Mouse (Mus musculus): ENCODE results near the gene Tnni3. TPM values are rescaled to one million over a fixed set of nuclear protein-coding genes. Genes with fewer than 3 reads are reported as not detected.

The Tnni3 gene
- total and polyA plus RNA-seq, 2 experiments from 2014 or later, result 3.9 TPM; not detected in 1

DNA sequence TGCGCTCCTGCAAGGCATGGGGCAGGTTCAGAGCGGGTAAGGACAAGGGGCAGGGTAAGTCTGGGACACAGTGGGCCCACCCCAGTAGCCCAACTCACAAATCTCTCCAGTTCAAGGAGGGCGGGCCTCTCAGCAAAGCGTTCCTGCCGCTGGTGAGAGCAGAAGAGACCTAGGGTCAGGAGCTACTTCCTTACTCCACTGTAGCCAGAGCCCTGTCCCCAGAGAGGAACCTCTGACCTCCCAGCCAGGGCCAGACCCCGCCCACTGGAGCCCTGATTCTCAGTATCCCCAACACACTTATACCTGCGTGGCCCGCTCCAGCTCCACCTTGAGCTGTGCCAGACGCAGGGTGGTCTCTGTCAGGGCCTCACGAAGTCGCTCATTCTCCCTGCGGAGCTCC lies 41.7 kb downstream of the Tnni3 start:
- Histone ChIP-seq H3K27ac (no peak overlapping the region), H3K4me2 (ENCODE audit: low read depth, low read length) (no peak overlapping the region), H3K9ac (replicated peaks; ENCODE audit: low read length) (no peak overlapping the region), H3K9me3 (ENCODE audit: low read length) (no peaks in the 10 kb centered on the region), H3K4me1 (ENCODE audit: insufficient read depth, low read length) (peaks cover 11% of the 10 kb centered on the region), H3K27me3 (ENCODE audit: insufficient read depth, low read length) (no peaks in the 10 kb centered on the region), H3K4me3 (ENCODE audit: low read length) (no peak overlapping the region), H3K36me3 (ENCODE audit: insufficient read depth, low read length) (peaks cover 47% of the 10 kb centered on the region)
- ATAC-seq (no peak), DNase-seq (ENCODE audit: low spot score) (no peak)
- no peak for TF ChIP-seq CTCF (IDR thresholded peaks at IDR 0.05; ENCODE audit: low read depth)
- whole genome bisulfite sequencing, result 88% methylated on average over 11 of the region's 12 CpGs

- Histone ChIP-seq H3K4me1 (ENCODE audit: insufficient read depth, low read length) (peaks cover 11% of the 10 kb centered on the region), H3K9ac (replicated peaks; ENCODE audit: low read length) (0 out of 2 replicates have a peak overlapping the region, but pooled peaks have one; percentile 14), H3K27me3 (ENCODE audit: insufficient read depth, low read length) (no peaks in the 10 kb centered on the region), H3K36me3 (ENCODE audit: insufficient read depth, low read length) (peaks cover 23% of the 10 kb centered on the region), H3K4me2 (ENCODE audit: low read depth, low read length) (no peak overlapping the region; the same call in 1 of the 2 replicates), H3K27ac (no peak overlapping the region), H3K4me3 (ENCODE audit: low read length) (no peak overlapping the region), H3K9me3 (ENCODE audit: low read length) (no peaks in the 10 kb centered on the region)
- peak; percentile 18; the same call in 1 of the 2 replicates for ATAC-seq
- TF ChIP-seq CTCF (IDR thresholded peaks at IDR 0.05; ENCODE audit: low read depth), result peak; percentile 75
- WGBS, result 32% methylated on average over 6 of the region's 6 CpGs
- peak; percentile 73 for DNase-seq (ENCODE audit: low spot score)
Measured at GRCm38 (mm10) chr7:4479674-4480073, 44.4 kb downstream of the Tnni3 start.

GRCm38 (mm10) chr7:4478796-4479291 lies 45.2 kb downstream of the Tnni3 start:
- peaks cover 15% of the 10 kb centered on the region for H3K36me3 ChIP-seq (ENCODE audit: insufficient read depth, low read length)
- H3K9me3 ChIP-seq (ENCODE audit: low read length), result no peaks in the 10 kb centered on the region
- ATAC-seq (no peak), DNase-seq (ENCODE audit: low spot score) (no peak)
- TF ChIP-seq CTCF (IDR thresholded peaks at IDR 0.05; ENCODE audit: low read depth), result no peak
- H3K4me3 ChIP-seq (ENCODE audit: low read length), result peak overlapping the region; percentile 32
- H3K4me2 ChIP-seq (ENCODE audit: low read depth, low read length), result peak overlapping the region; percentile 70
- H3K27me3 ChIP-seq (ENCODE audit: insufficient read depth, low read length), result peaks cover under 1% of the 10 kb centered on the region; the same call in 1 of the 2 replicates
- WGBS, result 6% methylated on average over 16 of the region's 16 CpGs
- H3K27ac ChIP-seq, result peak overlapping the region; percentile 66; the same call in 1 of the 2 replicates
- H3K4me1 ChIP-seq (ENCODE audit: insufficient read depth, low read length), result peaks cover 11% of the 10 kb centered on the region
- peak overlapping the region; percentile 14; the same call in 1 of the 2 replicates for H3K9ac ChIP-seq (replicated peaks; ENCODE audit: low read length)

- peaks cover 12% of the 10 kb centered on the region for H3K36me3 ChIP-seq (ENCODE audit: insufficient read depth, low read length)
- ATAC-seq (peak; percentile 95), DNase-seq (ENCODE audit: low spot score) (peak; percentile 89)
- 1% methylated on average over 39 of the region's 39 CpGs for WGBS
- peaks cover 11% of the 10 kb centered on the region for H3K4me1 ChIP-seq (ENCODE audit: insufficient read depth, low read length)
- H3K4me3 ChIP-seq (ENCODE audit: low read length), result peak overlapping the region; percentile 32
- TF ChIP-seq CTCF (IDR thresholded peaks at IDR 0.05; ENCODE audit: low read depth), result no peak; the same call in 1 of the 2 replicates
- H3K27me3 ChIP-seq (ENCODE audit: insufficient read depth, low read length), result peaks cover 5% of the 10 kb centered on the region; the same call in 1 of the 2 replicates
- peak overlapping the region; percentile 70 for H3K4me2 ChIP-seq (ENCODE audit: low read depth, low read length)
- no peaks in the 10 kb centered on the region for H3K9me3 ChIP-seq (ENCODE audit: low read length)
- H3K27ac ChIP-seq, result peak overlapping the region; percentile 66
- peak overlapping the region; percentile 14; the same call in 1 of the 2 replicates for H3K9ac ChIP-seq (replicated peaks; ENCODE audit: low read length)
Measured at GRCm38 (mm10) chr7:4478021-4478795, 45.8 kb downstream of the Tnni3 start.

GRCm38 (mm10) chr7:4473940-4474339 lies 50.1 kb downstream of the Tnni3 start:
- peaks cover 8% of the 10 kb centered on the region for H3K4me1 ChIP-seq (ENCODE audit: insufficient read depth, low read length)
- no peak overlapping the region for H3K4me2 ChIP-seq (ENCODE audit: low read depth, low read length)
- WGBS, result 13% methylated on average over 19 of the region's 19 CpGs
- H3K27me3 ChIP-seq (ENCODE audit: insufficient read depth, low read length), result peaks cover 18% of the 10 kb centered on the region
- H3K27ac ChIP-seq, result no peak overlapping the region
- H3K36me3 ChIP-seq (ENCODE audit: insufficient read depth, low read length), result no peaks in the 10 kb centered on the region
- ATAC-seq (no peak), DNase-seq (ENCODE audit: low spot score) (no peak)
- no peak overlapping the region for H3K9ac ChIP-seq (replicated peaks; ENCODE audit: low read length)
- H3K4me3 ChIP-seq (ENCODE audit: low read length), result no peak overlapping the region
- TF ChIP-seq CTCF (IDR thresholded peaks at IDR 0.05; ENCODE audit: low read depth), result no peak
- no peaks in the 10 kb centered on the region for H3K9me3 ChIP-seq (ENCODE audit: low read length)

GRCm38 (mm10) chr7:4471179-4471555 lies 52.9 kb downstream of the Tnni3 start:
- peak overlapping the region; percentile 53 for H3K9ac ChIP-seq (replicated peaks; ENCODE audit: low read length)
- DNase-seq (ENCODE audit: low spot score) (peak; percentile 91), ATAC-seq (peak; percentile 87)
- peak overlapping the region; percentile 40 for H3K4me3 ChIP-seq (ENCODE audit: low read length)
- WGBS, result under 1% methylated on average over 24 of the region's 24 CpGs
- peak overlapping the region; percentile 78 for H3K4me2 ChIP-seq (ENCODE audit: low read depth, low read length)
- H3K4me1 ChIP-seq (ENCODE audit: insufficient read depth, low read length), result no peaks in the 10 kb centered on the region
- peak; percentile 87 for TF ChIP-seq CTCF (IDR thresholded peaks at IDR 0.05; ENCODE audit: low read depth)
- no peaks in the 10 kb centered on the region for H3K9me3 ChIP-seq (ENCODE audit: low read length)
- H3K27ac ChIP-seq, result peak overlapping the region; percentile 43; the same call in 1 of the 2 replicates
- no peaks in the 10 kb centered on the region for H3K36me3 ChIP-seq (ENCODE audit: insufficient read depth, low read length)
- peaks cover 18% of the 10 kb centered on the region for H3K27me3 ChIP-seq (ENCODE audit: insufficient read depth, low read length)
